Mouse (Mus musculus) inflammation-experienced regulatory T-cells, adult 16 weeks (primary cell): ENCODE data around the gene Chpf2. TPM values are rescaled to one million over a fixed set of nuclear protein-coding genes. Genes with fewer than 3 reads are reported as not detected.

Source experiments
- polyA plus RNA-seq: library from polyadenylated mRNA; unstranded; fragments of 100-300 nt; shearing (Covaris generic); gene quantifications from one replicate; pipeline ENCODE4 v1.2.1, GENCODE M21; 2017

Gene Chpf2
- polyA plus RNA-seq, result 43.8 TPM

DNA sequence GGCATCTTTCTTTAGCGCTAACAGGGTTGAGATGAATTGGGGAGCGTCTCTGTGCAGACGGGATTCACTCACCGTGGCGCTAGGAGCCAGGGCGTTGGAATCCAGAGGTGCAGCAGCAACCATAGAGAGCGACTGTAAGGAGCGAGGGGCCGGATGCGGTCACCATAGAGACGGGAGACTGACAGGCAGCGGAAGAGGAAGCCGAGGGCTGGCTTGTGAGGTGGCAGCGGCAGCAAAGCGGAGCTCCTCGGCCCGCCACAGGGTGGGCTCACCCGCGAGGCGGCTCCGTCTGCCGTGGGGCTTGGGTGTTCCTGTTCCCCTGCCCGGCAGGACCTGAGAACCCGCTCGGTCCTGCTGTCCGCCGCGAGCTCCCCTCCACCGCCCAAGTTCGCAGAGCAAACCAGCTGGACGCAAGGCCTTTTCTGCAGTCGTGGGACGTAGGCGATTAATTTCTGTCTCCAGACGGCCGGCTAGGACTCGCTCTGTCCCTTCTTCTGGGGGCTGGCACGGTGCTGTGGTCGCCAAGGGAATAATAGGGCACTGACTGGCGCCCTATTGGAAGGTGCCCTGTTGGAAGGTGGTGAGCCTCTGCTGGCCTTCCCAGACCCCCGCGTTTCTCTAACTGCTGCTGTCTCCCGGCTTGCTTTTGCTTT is at the start of gene Chpf2:
Chpf2 (plus strand) TSS at position 195 of the 653 bp plus-strand sequence.

DNA sequence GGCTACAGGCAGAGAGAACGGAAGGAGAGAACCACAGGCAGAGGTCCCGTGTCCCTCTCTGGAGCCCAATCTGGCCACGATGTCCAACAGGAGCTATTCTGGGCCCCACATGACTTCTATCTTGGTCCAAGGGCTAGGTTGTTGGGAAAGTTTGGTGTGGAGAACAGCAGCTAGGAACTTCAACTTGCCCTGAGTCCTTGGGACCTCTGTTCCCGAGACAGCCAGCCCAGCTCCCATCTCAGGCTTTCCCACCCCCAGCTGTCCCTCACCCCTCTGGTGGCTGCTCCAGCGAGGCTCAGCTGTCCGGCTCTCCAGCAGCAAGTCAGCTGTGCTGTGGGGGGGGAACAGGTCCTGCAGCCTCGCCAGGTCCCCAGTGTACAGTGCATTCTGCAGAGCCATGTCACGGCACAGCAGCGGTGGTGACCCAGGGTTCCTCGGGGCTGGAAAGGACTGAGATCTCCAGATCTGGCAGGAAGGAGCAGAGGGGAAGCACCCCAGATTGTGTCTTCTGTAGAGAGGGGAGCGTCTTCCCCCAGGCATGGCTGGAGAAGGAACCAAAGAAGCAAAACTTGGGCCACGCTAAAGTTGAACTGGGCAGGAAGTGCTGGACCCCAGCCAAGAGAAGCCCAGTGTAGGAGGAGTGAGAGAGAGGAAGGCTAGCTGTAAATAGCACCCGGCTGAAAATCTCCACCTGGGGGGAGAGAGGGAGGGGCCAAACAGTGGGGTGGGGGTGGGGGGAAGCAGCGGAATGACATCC is 46.0 kb upstream of the Chpf2 start, which contains the start of gene Asb10:
Asb10 (minus strand) TSS at position 592 of the 757 bp plus-strand sequence.

GRCm38 (mm10) chr5:24556709-24557108 is 29.8 kb upstream of the Chpf2 start, which contains the start of gene 4931409K22Rik:
Gene 4931409K22Rik (minus strand): TSS chr5:24556809.

DNA sequence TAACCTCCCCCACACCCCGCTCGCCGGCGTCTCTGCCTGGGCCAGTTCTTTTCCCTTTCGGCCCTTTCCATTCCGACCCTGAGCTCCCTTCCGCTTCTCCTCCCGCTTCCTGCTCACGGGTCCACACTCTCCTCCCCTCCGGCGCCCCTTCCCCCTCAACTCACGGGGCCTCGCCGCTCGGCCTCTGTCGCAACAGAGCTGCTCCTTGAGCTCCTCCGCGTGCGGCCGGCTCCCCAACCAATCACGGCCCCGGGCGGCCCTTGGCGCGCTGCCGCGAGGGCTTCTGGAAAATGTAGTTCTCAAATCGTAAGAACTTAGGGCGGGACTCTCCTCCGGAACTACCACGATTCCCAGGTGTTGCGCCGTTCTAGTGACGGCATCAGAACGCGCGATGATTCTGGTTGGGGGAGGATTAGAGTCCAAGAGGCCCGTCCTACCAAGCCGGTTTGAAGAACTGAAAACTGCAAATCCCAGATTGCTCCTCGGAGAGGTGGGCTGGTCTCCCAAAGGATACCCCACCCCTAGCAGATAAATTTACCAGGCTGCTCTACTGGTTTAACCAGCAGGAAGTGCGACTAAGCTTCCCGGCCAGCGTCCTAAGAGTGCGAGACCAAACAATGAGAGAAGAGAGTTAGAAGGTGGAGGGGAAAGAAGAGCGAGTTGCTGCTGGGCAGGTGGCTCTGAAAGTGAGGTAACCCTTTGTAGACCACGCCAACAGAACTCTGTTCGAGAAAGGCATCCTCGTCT is 9.2 kb upstream of the Chpf2 start, which contains the start of gene Abcf2:
Abcf2 (minus strand) TSS at position 285 of the 747 bp plus-strand sequence.

GRCm38 (mm10) chr5:24623986-24624821 is 37.7 kb downstream of the Chpf2 start, which contains the start of gene Smarcd3:
Gene Smarcd3 (minus strand): TSS chr5:24624411.

Other genes starting within 250 kb of the Chpf2 start
- gene Kcnh2, start 235.1 kb upstream of the Chpf2 start, polyA plus RNA-seq, result 5.6 TPM
- 0.22 TPM for gene Nos3, start 221.9 kb upstream of the Chpf2 start, polyA plus RNA-seq
- 0.89 TPM for gene Atg9b, start 194.6 kb upstream of the Chpf2 start, polyA plus RNA-seq
- 27.8 TPM for gene Abcb8, start 193.1 kb upstream of the Chpf2 start, polyA plus RNA-seq
- not detected for gene Asic3, start 173.3 kb upstream of the Chpf2 start, polyA plus RNA-seq
- 90.7 TPM for gene Cdk5, start 163.2 kb upstream of the Chpf2 start, polyA plus RNA-seq
- gene Slc4a2, start 162.9 kb upstream of the Chpf2 start, polyA plus RNA-seq, result 49.6 TPM
- gene Fastk, start 141.5 kb upstream of the Chpf2 start, polyA plus RNA-seq, result 148 TPM
- gene Tmub1, start 138.9 kb upstream of the Chpf2 start, polyA plus RNA-seq, result 89.2 TPM
- gene Agap3, start 134.6 kb upstream of the Chpf2 start, polyA plus RNA-seq, result 4.8 TPM
- gene Gbx1, start 59.5 kb upstream of the Chpf2 start, polyA plus RNA-seq, result not detected
- not detected for gene Asb10, start 45.8 kb upstream of the Chpf2 start, polyA plus RNA-seq
- not detected for gene 4931409K22Rik, start 29.9 kb upstream of the Chpf2 start, polyA plus RNA-seq
- gene Abcf2, start 9.3 kb upstream of the Chpf2 start, polyA plus RNA-seq, result 99.2 TPM
- gene Smarcd3, start 37.7 kb downstream of the Chpf2 start, polyA plus RNA-seq, result 1.6 TPM
- gene Nub1, start 98.8 kb downstream of the Chpf2 start, polyA plus RNA-seq, result 97.9 TPM
- gene Wdr86, start 144.0 kb downstream of the Chpf2 start, polyA plus RNA-seq, result not detected
- 1.6 TPM for gene Crygn, start 171.3 kb downstream of the Chpf2 start, polyA plus RNA-seq